Mouse (Mus musculus): ENCODE measurements around the gene Gmds.

- TF ChIP-seq CTCF (IDR thresholded peaks at IDR 0.05; ENCODE audit: extremely low read depth, insufficient read depth, low read length) (no peak), POLR2A (IDR thresholded peaks at IDR 0.05; ENCODE audit: extremely low read depth, insufficient read depth, low read length) (no peak)
Measured at GRCm38 (mm10) chr13:32040822-32041221, 297.7 kb downstream of the Gmds start.
